28 mouse cellular contexts compared by ENCODE assay signal in genomic region chrX:102068811-102069540, GRCm38 (mm10). TPM values are rescaled to one million over a fixed set of nuclear protein-coding genes. Genes with fewer than 3 reads are reported as not detected.
DNase-seq lines count a peak whose midpoint lies in the region; ATAC-seq and TF ChIP-seq lines count a peak whose summit lies in the region.
"Had no signal": no experiment of that assay in that cellular context is flagged by ENCODE, and none has a peak within 500 bp of the region (broad histone marks: within the 10 kb centered on the region; RNA-seq: fewer than 3 reads in every experiment).

No protein-coding gene starts in this region.

- peaks cover 4% of the 10 kb centered on the region; the same call in 1 of the 2 replicates for H3K36me3 ChIP-seq in forebrain, embryonic 14.5 days (ENCODE audit: control insufficient read depth, insufficient read depth, low read length)
- no peaks in the 10 kb centered on the region for H3K36me3 ChIP-seq in forebrain, postnatal 0 days (ENCODE audit: insufficient read depth)
- no peaks in the 10 kb centered on the region for H3K36me3 ChIP-seq in hindbrain, embryonic 14.5 days (replicated peaks; ENCODE audit: control insufficient read depth, insufficient read depth)
- no peaks in the 10 kb centered on the region for H3K36me3 ChIP-seq in hindbrain, embryonic 11.5 days (ENCODE audit: control insufficient read depth, insufficient read depth, low read length)
- H3K36me3 ChIP-seq in midbrain, embryonic 13.5 days = no peaks in the 10 kb centered on the region
- peaks cover 19% of the 10 kb centered on the region for H3K36me3 ChIP-seq in midbrain, embryonic 10.5 days
- no peaks in the 10 kb centered on the region for H3K36me3 ChIP-seq in neural tube, embryonic 15.5 days
- H3K36me3 ChIP-seq: embryonic facial prominence, embryonic 12.5 days; liver, embryonic 12.5 days had no signal

- H3K27ac ChIP-seq in forebrain, embryonic 14.5 days (ENCODE audit: low read depth, low read length) = no peak overlapping the region
- no peak overlapping the region for H3K27ac ChIP-seq in forebrain, postnatal 0 days (ENCODE audit: low read depth, low read length)
- H3K27ac ChIP-seq in hindbrain, embryonic 14.5 days = no peak overlapping the region
- H3K27ac ChIP-seq in hindbrain, embryonic 11.5 days (ENCODE audit: low read depth, low read length) = no peak overlapping the region
- no peak overlapping the region for H3K27ac ChIP-seq in midbrain, embryonic 13.5 days
- no peak overlapping the region for H3K27ac ChIP-seq in midbrain, embryonic 10.5 days (replicated peaks)
- H3K27ac ChIP-seq in neural tube, embryonic 15.5 days (replicated peaks) = no peak overlapping the region
- H3K27ac ChIP-seq: embryonic facial prominence, embryonic 12.5 days; gastrocnemius, adult 2 months; heart, adult 2 months; layer of hippocampus, adult 2 months; left cerebral cortex, adult 2 months; liver, embryonic 12.5 days; stomach, postnatal 0 days had no signal

- H3K27me3 ChIP-seq in forebrain, embryonic 14.5 days (replicated peaks; ENCODE audit: control insufficient read depth, insufficient read depth, low read length) = no peaks in the 10 kb centered on the region
- H3K27me3 ChIP-seq in forebrain, postnatal 0 days (ENCODE audit: insufficient read depth, low read length) = no peaks in the 10 kb centered on the region
- peaks cover 3% of the 10 kb centered on the region for H3K27me3 ChIP-seq in hindbrain, embryonic 14.5 days (ENCODE audit: control insufficient read depth, insufficient read depth, low read length)
- peaks cover 6% of the 10 kb centered on the region; the same call in 1 of the 2 replicates for H3K27me3 ChIP-seq in hindbrain, embryonic 11.5 days (ENCODE audit: control insufficient read depth, insufficient read depth, low read length)
- H3K27me3 ChIP-seq in midbrain, embryonic 13.5 days = peaks cover 12% of the 10 kb centered on the region; the same call in 1 of the 2 replicates
- peaks cover 100% of the 10 kb centered on the region for H3K27me3 ChIP-seq in midbrain, embryonic 10.5 days (ENCODE audit: low read depth, poor library complexity, severe bottlenecking)
- H3K27me3 ChIP-seq in neural tube, embryonic 15.5 days (replicated peaks) = peaks cover 2% of the 10 kb centered on the region

- TF ChIP-seq CTCF in forebrain, postnatal 0 days (IDR thresholded peaks at IDR 0.05; ENCODE audit: low read depth) = no peak

- no peaks in the 10 kb centered on the region for H3K9me3 ChIP-seq in forebrain, embryonic 14.5 days (replicated peaks; ENCODE audit: control insufficient read depth, low read length)
- H3K9me3 ChIP-seq in forebrain, postnatal 0 days (ENCODE audit: low read length) = no peaks in the 10 kb centered on the region
- no peaks in the 10 kb centered on the region for H3K9me3 ChIP-seq in hindbrain, embryonic 14.5 days (ENCODE audit: control insufficient read depth, low read length)
- H3K9me3 ChIP-seq in hindbrain, embryonic 11.5 days (ENCODE audit: control insufficient read depth, low read length) = no peaks in the 10 kb centered on the region
- H3K9me3 ChIP-seq in midbrain, embryonic 13.5 days = no peaks in the 10 kb centered on the region
- no peaks in the 10 kb centered on the region; the same call in 1 of the 2 replicates for H3K9me3 ChIP-seq in midbrain, embryonic 10.5 days (replicated peaks)
- no peaks in the 10 kb centered on the region for H3K9me3 ChIP-seq in neural tube, embryonic 15.5 days (replicated peaks)
- H3K9me3 ChIP-seq: embryonic facial prominence, embryonic 12.5 days; liver, embryonic 12.5 days had no signal

- peak overlapping the region; percentile 58; the same call in 1 of the 2 replicates for H3K4me2 ChIP-seq in forebrain, embryonic 14.5 days (ENCODE audit: low read length)
- H3K4me2 ChIP-seq in forebrain, postnatal 0 days (ENCODE audit: low read depth) = no peak overlapping the region
- H3K4me2 ChIP-seq in hindbrain, embryonic 14.5 days (replicated peaks) = peak overlapping the region; percentile 64
- no peak overlapping the region for H3K4me2 ChIP-seq in hindbrain, embryonic 11.5 days (replicated peaks; ENCODE audit: low read depth, low read length)
- H3K4me2 ChIP-seq in midbrain, embryonic 13.5 days (replicated peaks) = peak overlapping the region; percentile 63
- H3K4me2 ChIP-seq in neural tube, embryonic 15.5 days = 0 out of 2 replicates have a peak overlapping the region, but pooled peaks have one; percentile 5
- H3K4me2 ChIP-seq: liver, embryonic 12.5 days had no signal

- ATAC-seq in forebrain, embryonic 14.5 days = no peak
- ATAC-seq in forebrain, postnatal 0 days = no peak
- ATAC-seq in hindbrain, embryonic 14.5 days (ENCODE audit: low FRiP score) = no peak
- no peak for ATAC-seq in hindbrain, embryonic 11.5 days (ENCODE audit: low FRiP score)
- ATAC-seq in midbrain, embryonic 13.5 days = no peak
- ATAC-seq in neural tube, embryonic 15.5 days (ENCODE audit: low FRiP score) = no peak
- ATAC-seq: liver, embryonic 12.5 days; liver, postnatal 0 days had no signal

- DNase-seq in forebrain, embryonic 14.5 days (ENCODE audit: low spot score) = no peak
- DNase-seq in forebrain, postnatal 0 days = no peak
- DNase-seq in hindbrain, embryonic 14.5 days (ENCODE audit: low spot score) = no peak
- DNase-seq in hindbrain, embryonic 11.5 days (ENCODE audit: low spot score) = no peak
- DNase-seq in midbrain, embryonic 10.5 days (ENCODE audit: low spot score) = no peak
- DNase-seq in cerebellum, postnatal 14 days = no peak
- DNase-seq: adrenal gland, postnatal 14 days; cerebellum, adult 11 months; cerebellum, adult 9-10 months; embryo, embryonic 11 days; gastrocnemius, adult 2 months; gastrocnemius, postnatal 36 days; heart, postnatal 14 days; kidney, adult 2 months; kidney, postnatal 36 days; liver, postnatal 0 days; lung, postnatal 36 days; right cerebral cortex, postnatal 4 days; thymus, adult 18-20 months; thymus, postnatal 25 days had no signal

- 92% methylated on average over 24 of the region's 24 CpGs for WGBS in forebrain, embryonic 14.5 days
- 93% methylated on average over 24 of the region's 24 CpGs for WGBS in forebrain, postnatal 0 days
- WGBS in hindbrain, embryonic 14.5 days = 93% methylated on average over 24 of the region's 24 CpGs
- WGBS in hindbrain, embryonic 11.5 days = 94% methylated on average over 24 of the region's 24 CpGs
- WGBS in midbrain, embryonic 13.5 days = 94% methylated on average over 24 of the region's 24 CpGs
- WGBS in midbrain, embryonic 10.5 days = 94% methylated on average over 24 of the region's 24 CpGs
- 94% methylated on average over 24 of the region's 24 CpGs for WGBS in neural tube, embryonic 15.5 days

- H3K9ac ChIP-seq in forebrain, embryonic 14.5 days (ENCODE audit: low read length) = no peak overlapping the region
- H3K9ac ChIP-seq in forebrain, postnatal 0 days = no peak overlapping the region
- no peak overlapping the region for H3K9ac ChIP-seq in hindbrain, embryonic 14.5 days
- H3K9ac ChIP-seq in hindbrain, embryonic 11.5 days (ENCODE audit: low read depth, low read length) = no peak overlapping the region
- H3K9ac ChIP-seq in midbrain, embryonic 13.5 days (replicated peaks) = no peak overlapping the region
- H3K9ac ChIP-seq in neural tube, embryonic 15.5 days (replicated peaks) = no peak overlapping the region
- H3K9ac ChIP-seq: embryonic facial prominence, embryonic 12.5 days; liver, embryonic 12.5 days; liver, postnatal 0 days had no signal

- H3K4me3 ChIP-seq in forebrain, embryonic 14.5 days (ENCODE audit: low read depth, low read length) = no peak overlapping the region
- H3K4me3 ChIP-seq in forebrain, postnatal 0 days (ENCODE audit: low read depth, low read length) = no peak overlapping the region
- H3K4me3 ChIP-seq in hindbrain, embryonic 14.5 days (replicated peaks; ENCODE audit: low read length) = 0 out of 2 replicates have a peak overlapping the region, but pooled peaks have one; percentile 55
- no peak overlapping the region for H3K4me3 ChIP-seq in hindbrain, embryonic 11.5 days (ENCODE audit: low read depth, low read length)
- H3K4me3 ChIP-seq in midbrain, embryonic 13.5 days (replicated peaks) = 0 out of 2 replicates have a peak overlapping the region, but pooled peaks have one; percentile 57
- no peak overlapping the region for H3K4me3 ChIP-seq in midbrain, embryonic 10.5 days
- H3K4me3 ChIP-seq in neural tube, embryonic 15.5 days (replicated peaks) = no peak overlapping the region
- H3K4me3 ChIP-seq: gastrocnemius, adult 2 months; heart, adult 2 months; layer of hippocampus, adult 2 months; liver, embryonic 12.5 days had no signal

- H3K4me1 ChIP-seq in forebrain, embryonic 14.5 days (ENCODE audit: control insufficient read depth, insufficient read depth, low read length) = peaks cover 5% of the 10 kb centered on the region; the same call in 1 of the 2 replicates
- H3K4me1 ChIP-seq in forebrain, postnatal 0 days (ENCODE audit: insufficient read depth) = no peaks in the 10 kb centered on the region
- peaks cover 16% of the 10 kb centered on the region; the same call in 1 of the 2 replicates for H3K4me1 ChIP-seq in hindbrain, embryonic 14.5 days (replicated peaks; ENCODE audit: control insufficient read depth, insufficient read depth, low read length)
- H3K4me1 ChIP-seq in hindbrain, embryonic 11.5 days (replicated peaks; ENCODE audit: control insufficient read depth, insufficient read depth, low read length) = no peaks in the 10 kb centered on the region
- peaks cover 69% of the 10 kb centered on the region for H3K4me1 ChIP-seq in midbrain, embryonic 13.5 days (replicated peaks)
- peaks cover 60% of the 10 kb centered on the region for H3K4me1 ChIP-seq in midbrain, embryonic 10.5 days
- H3K4me1 ChIP-seq in neural tube, embryonic 15.5 days = peaks cover 19% of the 10 kb centered on the region

RNA-seq across cellular contexts. Expression of gene Rtl5, which starts 2.1 kb away (rescaled TPM):
- polyA plus RNA-seq in forebrain, embryonic 14.5 days (2014; fragmentation: Nextera tagmentation; extraction: Ambion mirVana) = 9.6 and 11.0 TPM in 2 replicates
- 25.5 and 39.5 TPM in 2 replicates for total RNA-seq in forebrain, postnatal 0 days (2014; rRNA removed)
- polyA plus RNA-seq in forebrain, postnatal 0 days (2015; fragmentation: Nextera tagmentation; extraction: Ambion mirVana) = 2.5 and 6.0 TPM in 2 replicates
- polyA plus RNA-seq in hindbrain, embryonic 14.5 days (2014; fragmentation: Nextera tagmentation; extraction: Ambion mirVana) = 3.2 and 4.5 TPM in 2 replicates
- polyA plus RNA-seq in hindbrain, embryonic 11.5 days (2014; fragmentation: Nextera tagmentation; extraction: Ambion mirVana) = 3.7 and 4.0 TPM in 2 replicates
- polyA plus RNA-seq in midbrain, embryonic 13.5 days (2015; fragmentation: Nextera tagmentation; extraction: Ambion mirVana) = 8.0 and 10.9 TPM in 2 replicates
- 4.0 and 4.8 TPM in 2 replicates for polyA plus RNA-seq in midbrain, embryonic 10.5 days (2016; fragmentation: Nextera tagmentation; extraction: Ambion mirVana)
- 4.7 and 6.3 TPM in 2 replicates for polyA plus RNA-seq in neural tube, embryonic 15.5 days (2015; fragmentation: Nextera tagmentation; extraction: Ambion mirVana)

RNA-seq across cellular contexts. Expression of gene Pin4, which starts 50.3 kb away (rescaled TPM):
- polyA plus RNA-seq in forebrain, embryonic 14.5 days (2014; fragmentation: Nextera tagmentation; extraction: Ambion mirVana) = 59.3 and 79.6 TPM in 2 replicates
- 26.6 and 27.7 TPM in 2 replicates for total RNA-seq in forebrain, postnatal 0 days (2014; rRNA removed)
- 52.6 and 76.6 TPM in 2 replicates for polyA plus RNA-seq in forebrain, postnatal 0 days (2015; fragmentation: Nextera tagmentation; extraction: Ambion mirVana)
- 58.2 and 60.2 TPM in 2 replicates for polyA plus RNA-seq in hindbrain, embryonic 14.5 days (2014; fragmentation: Nextera tagmentation; extraction: Ambion mirVana)
- 70.7 and 81.7 TPM in 2 replicates for polyA plus RNA-seq in hindbrain, embryonic 11.5 days (2014; fragmentation: Nextera tagmentation; extraction: Ambion mirVana)
- polyA plus RNA-seq in midbrain, embryonic 13.5 days (2015; fragmentation: Nextera tagmentation; extraction: Ambion mirVana) = 83.7 and 93.5 TPM in 2 replicates
- 67.8 and 70.2 TPM in 2 replicates for polyA plus RNA-seq in midbrain, embryonic 10.5 days (2016; fragmentation: Nextera tagmentation; extraction: Ambion mirVana)
- 69.9 and 71.6 TPM in 2 replicates for polyA plus RNA-seq in neural tube, embryonic 15.5 days (2015; fragmentation: Nextera tagmentation; extraction: Ambion mirVana)

Comparison
In these comparisons a context has a peak if more than half of its experiments do, and no peak if none do; other contexts are left out.
1. H3K4me2 ChIP-seq: peak in forebrain, embryonic 14.5 days (single experiment), hindbrain, embryonic 14.5 days (single experiment), midbrain, embryonic 13.5 days (single experiment) and neural tube, embryonic 15.5 days (single experiment); none in forebrain, postnatal 0 days (single experiment) and hindbrain, embryonic 11.5 days (single experiment).
2. H3K4me3 ChIP-seq: peak in hindbrain, embryonic 14.5 days (single experiment) and midbrain, embryonic 13.5 days (single experiment); none in forebrain, embryonic 14.5 days (single experiment), forebrain, postnatal 0 days (single experiment), hindbrain, embryonic 11.5 days (single experiment), midbrain, embryonic 10.5 days (single experiment) and neural tube, embryonic 15.5 days (single experiment).